Mouse (Mus musculus) stomach, adult 2 months (tissue): ENCODE measurements around the gene St6galnac6. TPM values are rescaled to one million over a fixed set of nuclear protein-coding genes. Genes with fewer than 3 reads are reported as not detected.

Experiments used
- polyA plus RNA-seq: library from polyadenylated mRNA; depleted of rRNA; stranded (reverse); fragments of >200 nt; gene quantifications from 2 replicates; pipeline ENCODE4 v1.2.3, GENCODE M21; 2012; rRNA removed

The St6galnac6 gene
- 11.4 and 25.4 TPM in 2 replicates for polyA plus RNA-seq

DNA sequence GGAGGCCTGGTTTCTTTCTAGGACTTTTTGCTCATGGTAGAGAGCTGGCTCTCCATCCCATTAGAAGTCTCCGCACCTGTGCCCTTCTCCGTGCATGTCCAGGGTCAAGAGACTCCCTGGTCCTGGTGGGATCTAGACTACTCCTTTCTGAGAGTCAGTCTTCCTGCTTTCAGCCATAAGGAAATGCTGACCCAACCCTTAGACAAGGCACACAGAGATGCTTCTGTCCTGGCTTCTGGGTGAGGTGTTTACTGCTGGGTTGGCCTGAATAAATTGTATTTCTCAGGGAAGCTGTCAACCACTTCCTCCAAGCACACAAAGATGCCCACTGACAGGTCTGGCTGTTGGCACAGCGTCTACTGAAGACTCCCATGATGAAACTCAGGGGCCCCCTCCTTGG is at the start of gene St6galnac6:
TSS of gene St6galnac6 (plus strand) at position 301 of the 400 bp plus-strand sequence.

DNA sequence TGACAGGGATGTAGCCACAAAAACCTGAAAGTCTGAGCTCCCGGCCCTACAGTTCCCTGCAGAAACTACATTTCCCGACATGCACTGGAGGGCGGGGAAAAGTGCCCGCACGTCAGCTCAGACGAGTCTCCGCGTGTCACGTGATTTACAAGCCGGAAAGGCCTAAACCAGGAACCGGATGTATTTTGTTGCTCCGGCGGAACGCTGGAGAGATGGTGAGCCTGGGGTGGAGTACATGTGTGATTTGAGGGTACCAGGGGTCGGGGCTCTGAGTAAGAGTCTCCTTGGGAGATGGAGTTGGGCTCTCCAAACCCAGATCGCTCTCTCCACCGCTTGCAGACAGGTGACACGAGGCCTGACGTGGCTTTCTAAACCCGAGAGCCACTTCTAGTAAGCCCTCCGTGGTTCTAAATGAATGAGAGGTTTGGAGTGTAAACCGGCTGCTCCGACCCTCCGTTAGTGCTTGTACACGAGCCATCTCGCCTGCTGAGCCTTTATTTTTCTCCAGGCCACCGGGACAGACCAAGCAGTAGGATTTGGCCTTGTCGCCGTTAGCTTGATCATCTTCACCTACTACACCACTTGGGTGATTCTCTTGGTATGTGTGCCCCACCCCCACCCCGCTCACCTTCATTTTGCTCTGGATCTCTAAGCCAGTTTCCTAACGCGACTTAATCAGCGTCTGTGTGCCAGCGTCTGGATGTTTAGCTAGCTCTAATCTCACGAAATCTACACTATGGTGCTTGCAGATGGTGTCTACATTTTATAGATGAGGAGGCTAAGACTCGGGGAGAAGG is 28.6 kb upstream of the St6galnac6 start, which contains the start of gene Dpm2:
TSS of gene Dpm2 (plus strand) at position 161 of the 797 bp plus-strand sequence.

DNA sequence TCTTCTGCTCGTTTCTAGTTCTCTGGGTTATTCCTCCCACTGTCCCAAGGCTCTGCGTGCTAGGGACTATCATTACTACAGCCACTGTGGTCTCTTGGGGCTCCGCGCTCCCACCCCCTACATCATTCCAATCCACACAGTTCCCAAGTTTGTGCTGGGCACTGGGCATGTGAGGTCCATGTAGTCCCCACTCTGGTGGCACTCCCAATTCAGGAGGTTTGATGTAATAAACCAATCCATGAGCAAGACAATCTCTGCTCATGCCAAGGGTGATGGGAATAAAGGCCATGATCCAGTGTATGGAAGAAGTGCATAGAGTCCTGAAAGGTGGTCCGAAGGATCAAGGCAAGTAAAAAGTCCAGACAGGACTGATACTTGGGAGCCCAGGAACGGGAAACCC is 25.0 kb upstream of the St6galnac6 start, which contains the start of gene Pip5kl1:
TSS of gene Pip5kl1 (plus strand) at position 301 of the 400 bp plus-strand sequence.

DNA sequence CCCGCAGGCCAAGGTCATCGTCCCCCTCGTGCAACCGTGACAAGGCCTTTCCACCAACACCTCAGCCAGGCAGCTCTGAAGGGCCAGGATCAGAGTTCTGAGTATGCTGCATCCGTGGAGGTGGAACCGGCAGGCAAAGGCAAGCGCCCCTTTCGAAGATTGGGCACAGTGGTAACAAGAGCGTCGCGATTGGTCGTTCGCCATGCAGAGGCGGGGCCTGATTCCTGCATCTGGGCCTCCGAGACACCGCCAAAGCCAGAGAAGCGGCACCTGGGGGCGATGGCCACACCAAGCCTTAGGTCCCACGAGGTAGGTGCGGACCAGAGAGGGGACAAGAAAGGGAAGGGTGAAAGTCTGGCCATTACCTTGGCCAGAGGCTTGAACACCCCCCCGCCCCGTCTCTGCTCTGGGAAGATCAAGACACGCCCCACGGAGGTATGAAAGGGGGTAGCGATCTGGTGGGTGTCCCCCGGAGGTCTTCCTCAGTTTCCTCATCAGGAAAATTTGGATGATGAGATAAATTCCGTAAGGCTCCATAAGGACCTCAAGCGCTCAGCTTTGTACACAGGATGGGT is 23.8 kb upstream of the St6galnac6 start, which contains the start of gene 9430097D07Rik:
TSS of gene 9430097D07Rik (minus strand) at position 99 of the 575 bp plus-strand sequence.

DNA sequence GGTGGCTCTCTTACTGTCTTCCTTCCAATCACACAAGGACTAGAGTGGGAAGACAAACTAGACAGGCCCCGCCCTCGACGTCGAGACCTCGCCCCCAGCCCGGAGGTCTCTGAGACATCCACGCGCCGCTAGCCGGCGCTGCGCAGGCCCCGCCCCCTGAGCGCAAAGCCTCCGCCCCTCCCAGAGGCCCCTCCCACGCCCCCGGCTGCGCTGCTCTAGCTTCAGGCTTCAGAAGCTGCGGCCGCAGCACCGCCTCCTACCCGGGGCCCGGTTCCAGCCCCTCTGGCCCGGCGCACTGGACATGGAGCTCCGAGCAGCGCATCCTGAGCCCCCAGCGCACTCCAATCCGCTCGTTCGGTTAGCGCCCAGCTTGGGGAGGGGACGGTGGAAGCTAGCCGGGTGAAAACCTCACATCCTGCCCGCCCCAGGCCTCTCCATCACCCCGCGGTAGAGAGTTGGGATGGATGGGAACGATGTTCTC is 12.6 kb upstream of the St6galnac6 start, which contains the start of gene St6galnac4:
TSS of gene St6galnac4 (plus strand) at position 225 of the 481 bp plus-strand sequence.

DNA sequence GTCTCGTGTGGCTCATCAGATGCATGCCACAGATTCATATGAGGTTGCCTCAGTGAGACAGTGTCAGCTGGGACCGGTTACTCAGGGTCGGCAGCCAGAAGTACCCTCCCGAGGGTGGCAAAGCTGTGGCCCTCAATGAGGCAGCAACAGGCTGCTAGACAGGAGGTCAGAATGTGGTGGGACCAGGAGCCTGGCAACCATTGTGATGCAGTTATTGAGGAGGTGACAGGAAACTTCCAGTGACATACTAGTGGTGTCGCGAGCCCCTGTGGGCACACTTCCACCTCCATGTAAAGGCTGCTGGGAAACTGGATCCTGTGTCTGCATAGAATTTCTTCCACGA is 22.0 kb downstream of the St6galnac6 start, which contains the start of gene Ak1:
TSS of gene Ak1 (plus strand) at position 242 of the 343 bp plus-strand sequence.

DNA sequence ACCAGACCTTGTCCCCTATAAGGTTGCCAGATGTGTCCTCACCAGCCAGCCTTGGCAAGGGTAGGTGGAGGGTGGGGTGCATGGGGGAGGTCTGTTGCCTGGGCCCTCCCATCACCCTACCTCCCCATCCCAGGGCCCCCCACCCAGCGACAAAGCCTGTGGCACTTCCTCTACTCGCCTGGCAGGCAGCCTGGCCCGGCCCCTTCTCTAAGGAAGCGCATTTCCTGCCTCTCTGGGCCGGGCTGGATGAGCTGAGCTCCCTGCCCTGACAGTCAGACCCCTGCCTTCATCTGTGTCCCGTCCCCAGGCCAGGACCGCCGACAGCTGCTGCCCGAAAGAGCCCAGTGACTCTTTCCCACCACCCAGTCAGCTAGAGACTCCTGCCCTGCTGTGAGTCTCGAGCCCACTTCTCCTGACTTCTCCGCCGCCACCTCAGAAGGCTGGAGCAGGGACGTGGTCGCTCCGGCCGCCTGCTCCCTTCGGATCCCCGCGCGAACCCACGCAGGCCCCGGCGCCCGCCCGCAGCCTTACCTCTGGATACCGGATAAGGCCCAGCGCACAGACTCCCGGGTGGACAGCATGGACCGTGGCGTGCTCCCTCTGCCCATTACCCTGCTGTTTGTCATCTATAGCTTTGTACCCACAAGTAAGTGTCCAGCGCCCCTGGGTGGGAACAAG is 47.0 kb downstream of the St6galnac6 start, which contains the start of gene Eng:
TSS of gene Eng (plus strand) at position 217 of the 678 bp plus-strand sequence.

Other genes with a start within 250 kb of the St6galnac6 start
- gene Ciz1, start 247.4 kb upstream of the St6galnac6 start, polyA plus RNA-seq, result 89.3 and 95.4 TPM in 2 replicates
- gene Dnm1, start 246.4 kb upstream of the St6galnac6 start, polyA plus RNA-seq, result 52.3 and 67.7 TPM in 2 replicates
- 181 and 277 TPM in 2 replicates for gene 1110008P14Rik, start 217.8 kb upstream of the St6galnac6 start, polyA plus RNA-seq
- gene Lcn2, start 211.5 kb upstream of the St6galnac6 start, polyA plus RNA-seq, result 3.1 and 5.2 TPM in 2 replicates
- gene Ptges2, start 203.8 kb upstream of the St6galnac6 start, polyA plus RNA-seq, result 10.3 and 18.3 TPM in 2 replicates
- gene Naif1, start 149.3 kb upstream of the St6galnac6 start, polyA plus RNA-seq, result 1.9 and 2.8 TPM in 2 replicates
- 6.2 and 11.1 TPM in 2 replicates for gene Slc25a25, start 148.3 kb upstream of the St6galnac6 start, polyA plus RNA-seq
- gene Fam102a, start 64.4 kb upstream of the St6galnac6 start, polyA plus RNA-seq, result 43.7 and 54.8 TPM in 2 replicates
- 86.8 and 96.2 TPM in 2 replicates for gene Dpm2, start 28.9 kb upstream of the St6galnac6 start, polyA plus RNA-seq
- 0.16 and 0.27 TPM in 2 replicates for gene Pip5kl1, start 24.9 kb upstream of the St6galnac6 start, polyA plus RNA-seq
- not detected in 2 replicates for gene 9430097D07Rik, start 24.0 kb upstream of the St6galnac6 start, polyA plus RNA-seq
- gene St6galnac4, start 12.6 kb upstream of the St6galnac6 start, polyA plus RNA-seq, result 5.9 and 7.3 TPM in 2 replicates
- 29.4 and 34.1 TPM in 2 replicates for gene Ak1, start 22.0 kb downstream of the St6galnac6 start, polyA plus RNA-seq
- 54.6 and 61.2 TPM in 2 replicates for gene Eng, start 46.9 kb downstream of the St6galnac6 start, polyA plus RNA-seq
- gene Fpgs, start 104.4 kb downstream of the St6galnac6 start, polyA plus RNA-seq, result 50.8 and 58.7 TPM in 2 replicates
- 42.2 and 43.4 TPM in 2 replicates for gene Cdk9, start 113.4 kb downstream of the St6galnac6 start, polyA plus RNA-seq
- 7.9 and 8.4 TPM in 2 replicates for gene Sh2d3c, start 121.3 kb downstream of the St6galnac6 start, polyA plus RNA-seq
- 0.15 TPM in 1 of 2 replicates, not detected in the other for gene 6330409D20Rik, start 141.3 kb downstream of the St6galnac6 start, polyA plus RNA-seq
- gene Tor2a, start 157.5 kb downstream of the St6galnac6 start, polyA plus RNA-seq, result 45.8 and 55.4 TPM in 2 replicates
- gene Ttc16, start 175.9 kb downstream of the St6galnac6 start, polyA plus RNA-seq, result 0.16 and 0.66 TPM in 2 replicates
- gene Ptrh1, start 176.1 kb downstream of the St6galnac6 start, polyA plus RNA-seq, result 15.0 and 18.2 TPM in 2 replicates
- gene Cfap157, start 184.7 kb downstream of the St6galnac6 start, polyA plus RNA-seq, result not detected in 2 replicates
- 2.1 and 2.5 TPM in 2 replicates for gene Stxbp1, start 247.5 kb downstream of the St6galnac6 start, polyA plus RNA-seq